Mouse (Mus musculus) kidney, embryonic 14.5 days (tissue): ENCODE measurements around the gene Disp3. TPM values are rescaled to one million over a fixed set of nuclear protein-coding genes. Genes with fewer than 3 reads are reported as not detected.

ENCODE experiments used
- ATAC-seq: fragments of 200-750 bp; cut with Nextera tagmentation; 2 replicates; pipeline ENCODE4 v1.8.0; 2017; ENCODE audit warnings: moderate number of reproducible peaks, mild to moderate bottlenecking, moderate TSS enrichment, moderate library complexity; ENCODE audit not compliant: low FRiP score, low TSS enrichment
- H3K27ac ChIP-seq: fragments of 300-500 bp; sonication (generic); 2 replicates; pipeline ENCODE4 v1.5.1; 2014; ENCODE audit warnings: low read depth, mild to moderate bottlenecking, low read length, moderate library complexity, mixed read lengths
- H3K27me3 ChIP-seq: fragments of 300-500 bp; sonication (generic); 2 replicates; pipeline ENCODE4 v1.6.1; 2014; ENCODE audit warnings: mild to moderate bottlenecking, low read length; ENCODE audit not compliant: control insufficient read depth, insufficient read depth
- H3K36me3 ChIP-seq: fragments of 300-500 bp; sonication (generic); 2 replicates; pipeline ENCODE4 v1.6.1; 2014; ENCODE audit warnings: low read length, mixed read lengths; ENCODE audit not compliant: control insufficient read depth, insufficient read depth
- H3K4me1 ChIP-seq: fragments of 300-500 bp; sonication (generic); 2 replicates; pipeline ENCODE4 v1.6.1; 2014; ENCODE audit warnings: low read length, mixed read lengths; ENCODE audit not compliant: control insufficient read depth, insufficient read depth
- H3K4me2 ChIP-seq: fragments of 300-500 bp; sonication (generic); replicated peaks from 2 replicates; pipeline ENCODE4 v1.6.1; 2014; ENCODE audit warnings: low read depth, mild to moderate bottlenecking, low read length
- H3K4me3 ChIP-seq: fragments of 300-500 bp; sonication (generic); 2 replicates; pipeline ENCODE4 v1.5.1; 2014; ENCODE audit warnings: mild to moderate bottlenecking, low read length
- H3K9ac ChIP-seq: fragments of 300-500 bp; sonication (generic); 2 replicates; pipeline ENCODE4 v1.6.1; 2014; ENCODE audit warnings: low read depth, mild to moderate bottlenecking, low read length, moderate library complexity
- H3K9me3 ChIP-seq: fragments of 300-500 bp; sonication (generic); 2 replicates; pipeline ENCODE4 v1.6.1; 2016; ENCODE audit warnings: low read length; ENCODE audit not compliant: control insufficient read depth
- WGBS: fragments of 180-500 bp; shearing (Covaris S2); extraction: QIAGEN DNeasy Blood & Tissue Kit; methylation state at CpG from one replicate; pipeline ENCODE4 v1.1.7; 2014; 5-methylcytosine and 5-hydroxymethylcytosine counted together
- polyA plus RNA-seq: library from polyadenylated mRNA; unstranded; fragments of >200 nt; fragmentation: Nextera tagmentation; extraction: Ambion mirVana; gene quantifications from 2 replicates; pipeline ENCODE4 v1.2.1, GENCODE M21; 2014

Gene Disp3
- polyA plus RNA-seq: 0.14 and 0.34 TPM in 2 replicates

- peak; percentile 48 for ATAC-seq
- Histone ChIP-seq H3K4me3 (peak within 1 kb of the TSS; percentile 39), H3K4me2 (peak within 1 kb of the TSS; percentile 71), H3K4me1 (no peaks in the 10 kb centered on the region), H3K9me3 (no peaks in the 10 kb centered on the region), H3K36me3 (no peaks in the 10 kb centered on the region), H3K27ac (no peak within 1 kb of the TSS), H3K9ac (no peak within 1 kb of the TSS), H3K27me3 (peaks cover 15% of the 10 kb centered on the region)
- under 1% methylated on average over 52 of the region's 54 CpGs for WGBS
These were observed at the start of gene Disp3 for GRCm38 (mm10) chr4:148287476-148288054. TSS of gene Disp3 (minus strand) at chr4:148287965.

GRCm38 (mm10) chr4:148330269-148330668, 42.5 kb upstream of the Disp3 start:
- H3K27ac ChIP-seq: no peak overlapping the region
- no peak overlapping the region for H3K4me2 ChIP-seq
- H3K36me3 ChIP-seq: no peaks in the 10 kb centered on the region
- H3K4me3 ChIP-seq: no peak overlapping the region
- H3K27me3 ChIP-seq: no peaks in the 10 kb centered on the region
- peaks cover 10% of the 10 kb centered on the region for H3K4me1 ChIP-seq
- H3K9ac ChIP-seq: no peak overlapping the region
- ATAC-seq: no peak
- WGBS: 80% methylated on average over 2 of the region's 2 CpGs
- no peaks in the 10 kb centered on the region for H3K9me3 ChIP-seq

- Histone ChIP-seq H3K9ac (no peak overlapping the region), H3K4me1 (peaks cover 10% of the 10 kb centered on the region), H3K36me3 (no peaks in the 10 kb centered on the region), H3K27me3 (no peaks in the 10 kb centered on the region), H3K9me3 (no peaks in the 10 kb centered on the region), H3K27ac (no peak overlapping the region), H3K4me2 (no peak overlapping the region), H3K4me3 (no peak overlapping the region)
- WGBS: 65% methylated on average over 11 of the region's 11 CpGs
- ATAC-seq: no peak
These were observed 41.7 kb upstream of the Disp3 start for GRCm38 (mm10) chr4:148329431-148329830.

- no peak for ATAC-seq
- no peaks in the 10 kb centered on the region for H3K36me3 ChIP-seq
- no peak overlapping the region for H3K4me3 ChIP-seq
- 59% methylated on average over 1 of the region's 1 CpGs for WGBS
- no peak overlapping the region for H3K9ac ChIP-seq
- peaks cover under 1% of the 10 kb centered on the region; the same call in 1 of the 2 replicates for H3K27me3 ChIP-seq
- no peak overlapping the region for H3K4me2 ChIP-seq
- no peak overlapping the region for H3K27ac ChIP-seq
- no peaks in the 10 kb centered on the region for H3K9me3 ChIP-seq
- peaks cover 10% of the 10 kb centered on the region for H3K4me1 ChIP-seq
These were observed 40.5 kb upstream of the Disp3 start for GRCm38 (mm10) chr4:148328237-148328636.

GRCm38 (mm10) chr4:148327266-148327997, 39.7 kb upstream of the Disp3 start:
- Histone ChIP-seq H3K36me3 (no peaks in the 10 kb centered on the region), H3K27me3 (peaks cover 4% of the 10 kb centered on the region; the same call in 1 of the 2 replicates), H3K4me2 (no peak overlapping the region), H3K4me1 (peaks cover 10% of the 10 kb centered on the region), H3K27ac (0 out of 2 replicates have a peak overlapping the region, but pooled peaks have one; percentile 8), H3K9ac (no peak overlapping the region), H3K9me3 (no peaks in the 10 kb centered on the region), H3K4me3 (no peak overlapping the region)
- WGBS: 9% methylated on average over 19 of the region's 19 CpGs
- peak; percentile 79 for ATAC-seq

- Histone ChIP-seq H3K4me2 (no peak overlapping the region; the same call in 1 of the 2 replicates), H3K4me3 (no peak overlapping the region), H3K36me3 (no peaks in the 10 kb centered on the region)
These were observed 39.0 kb upstream of the Disp3 start for GRCm38 (mm10) chr4:148326791-148327190.

GRCm38 (mm10) chr4:148325951-148326350, 38.2 kb upstream of the Disp3 start:
- 95% methylated on average over 3 of the region's 3 CpGs for WGBS
- no peak for ATAC-seq
- Histone ChIP-seq H3K27ac (no peak overlapping the region), H3K4me1 (peaks cover 15% of the 10 kb centered on the region), H3K27me3 (peaks cover 4% of the 10 kb centered on the region; the same call in 1 of the 2 replicates), H3K36me3 (no peaks in the 10 kb centered on the region), H3K4me2 (no peak overlapping the region), H3K9ac (no peak overlapping the region), H3K9me3 (no peaks in the 10 kb centered on the region), H3K4me3 (no peak overlapping the region)

More at GRCm38 (mm10) chr4:148326791-148327190, 39.0 kb upstream of the Disp3 start:
- Histone ChIP-seq H3K4me1 (peaks cover 12% of the 10 kb centered on the region), H3K9me3 (no peaks in the 10 kb centered on the region), H3K27ac (no peak overlapping the region), H3K27me3 (peaks cover 4% of the 10 kb centered on the region; the same call in 1 of the 2 replicates), H3K9ac (no peak overlapping the region)
- WGBS: 36% methylated on average over 8 of the region's 8 CpGs
- peak; percentile 5; the same call in 1 of the 2 replicates for ATAC-seq

GRCm38 (mm10) chr4:148325057-148325456, 37.3 kb upstream of the Disp3 start:
- H3K36me3 ChIP-seq: no peaks in the 10 kb centered on the region
- H3K9me3 ChIP-seq: no peaks in the 10 kb centered on the region
- no peak overlapping the region for H3K4me3 ChIP-seq
- H3K9ac ChIP-seq: no peak overlapping the region
- peaks cover 15% of the 10 kb centered on the region for H3K4me1 ChIP-seq
- H3K27ac ChIP-seq: no peak overlapping the region
- WGBS: 18% methylated on average over 2 of the region's 2 CpGs
- no peak overlapping the region for H3K4me2 ChIP-seq
- peaks cover 4% of the 10 kb centered on the region; the same call in 1 of the 2 replicates for H3K27me3 ChIP-seq
- no peak for ATAC-seq

- ATAC-seq: no peak
- H3K36me3 ChIP-seq: no peaks in the 10 kb centered on the region
- WGBS: 23% methylated on average over 10 of the region's 10 CpGs
- peaks cover 4% of the 10 kb centered on the region; the same call in 1 of the 2 replicates for H3K27me3 ChIP-seq
- no peak overlapping the region for H3K4me2 ChIP-seq
- H3K9ac ChIP-seq: no peak overlapping the region
- H3K4me3 ChIP-seq: no peak overlapping the region
- H3K9me3 ChIP-seq: no peaks in the 10 kb centered on the region
- H3K4me1 ChIP-seq: peaks cover 11% of the 10 kb centered on the region; the same call in 1 of the 2 replicates
- H3K27ac ChIP-seq: no peak overlapping the region
These were observed 34.4 kb upstream of the Disp3 start for GRCm38 (mm10) chr4:148322152-148322551.
